Mouse (Mus musculus): ENCODE measurements at regions not wholly inside any gene's neighbourhood (a gene's known extent, or its start where the extent isn't known, plus 50 kb on each side); places are given as distances from the start of the nearest gene placed in this dataset.
"Not testable (repeated sequence)": the region's sequence is repeated elsewhere in the genome, so short reads cannot be mapped to it uniquely, and the experiment has no call there.

- no peak for DNase-seq (ENCODE audit: low read depth, low spot score)
Measured at GRCm38 (mm10) chr2:57185151-57185550, 52.3 kb upstream of the Gpd2 start.

GRCm38 (mm10) chr2:57183108-57183507 is 54.3 kb upstream of the Gpd2 start:
- DNase-seq (ENCODE audit: low read depth, low spot score), result not testable (repeated sequence)

- peak; percentile 92 for DNase-seq (ENCODE audit: low read depth, low spot score)
Measured at GRCm38 (mm10) chr2:57181692-57182541, 55.5 kb upstream of the Gpd2 start.

- DNase-seq (ENCODE audit: low read depth, low spot score), result no peak
Measured at GRCm38 (mm10) chr2:57181350-57181691, 56.1 kb upstream of the Gpd2 start.

- no peak for DNase-seq (ENCODE audit: low read depth, low spot score)
Measured at GRCm38 (mm10) chr2:57178056-57178455, 54.3 kb upstream of the Nr4a2 start.

GRCm38 (mm10) chr2:57176547-57176946 is 52.7 kb upstream of the Nr4a2 start:
- no peak for DNase-seq (ENCODE audit: low read depth, low spot score)

- no peak for DNase-seq (ENCODE audit: low read depth, low spot score)
Measured at GRCm38 (mm10) chr2:57175219-57175618, 51.4 kb upstream of the Nr4a2 start.

Data from CD4-positive helper T cell, adult 2 months (primary cell).